Mouse (Mus musculus) cerebellum, postnatal 25 days (tissue): Measurements from ENCODE around the gene Swap70.
"Not testable (repeated sequence)": the region's sequence is repeated elsewhere in the genome, so short reads cannot be mapped to it uniquely, and the experiment has no call there.

Source experiments
- DNase-seq, 2 experiments: peaks; one replicate each; pipeline ENCODE4 v3.0.0; 2021; ENCODE audit warnings: mixed read lengths in 2 of 2

Swap70 gene

DNA sequence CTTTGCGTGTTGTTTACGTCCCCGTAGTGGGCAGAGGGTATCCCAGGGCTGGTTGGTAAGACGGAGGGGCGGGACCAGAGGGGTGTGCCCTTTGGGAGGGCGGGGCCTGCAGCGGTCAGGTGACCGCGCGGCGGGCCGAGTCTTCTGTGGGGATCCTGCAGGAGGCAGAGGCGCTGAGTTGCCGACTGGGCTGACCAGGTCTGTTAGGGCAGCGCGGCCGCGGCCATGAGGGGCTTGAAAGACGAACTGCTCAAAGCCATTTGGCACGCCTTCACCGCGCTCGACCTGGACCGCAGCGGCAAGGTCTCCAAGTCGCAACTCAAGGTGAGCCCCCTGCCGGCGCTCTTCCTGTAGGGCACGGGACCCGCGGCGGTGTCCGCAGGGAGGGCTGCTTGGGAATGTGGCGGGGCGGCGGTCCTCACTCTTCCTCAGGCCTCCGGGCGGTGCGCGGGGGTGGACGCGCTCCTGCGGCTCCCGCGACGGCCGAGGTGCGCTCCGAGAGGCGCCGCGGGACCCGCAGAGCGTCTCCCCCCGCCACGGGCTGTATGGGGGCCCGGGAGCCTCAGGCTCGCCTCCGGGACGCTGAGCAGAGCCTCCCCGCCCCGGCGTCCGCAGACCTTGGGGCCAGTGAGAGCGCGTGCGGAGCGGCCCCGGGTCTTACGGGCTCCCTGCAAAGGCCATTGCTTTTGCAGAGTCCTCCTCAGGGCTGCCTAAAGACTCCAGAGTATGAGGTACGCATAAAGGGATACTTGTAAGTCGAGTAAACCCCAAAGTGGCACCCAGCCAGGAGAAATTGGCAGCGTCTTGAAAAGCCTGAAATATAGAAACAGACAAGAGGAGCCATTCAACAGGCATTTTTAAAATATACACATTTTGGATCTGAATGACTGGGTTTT lies at the start of gene Swap70:
Swap70 (plus strand) TSS at position 126 of the 896 bp plus-strand sequence.
- peak; percentile 75 to 86 for DNase-seq

DNA sequence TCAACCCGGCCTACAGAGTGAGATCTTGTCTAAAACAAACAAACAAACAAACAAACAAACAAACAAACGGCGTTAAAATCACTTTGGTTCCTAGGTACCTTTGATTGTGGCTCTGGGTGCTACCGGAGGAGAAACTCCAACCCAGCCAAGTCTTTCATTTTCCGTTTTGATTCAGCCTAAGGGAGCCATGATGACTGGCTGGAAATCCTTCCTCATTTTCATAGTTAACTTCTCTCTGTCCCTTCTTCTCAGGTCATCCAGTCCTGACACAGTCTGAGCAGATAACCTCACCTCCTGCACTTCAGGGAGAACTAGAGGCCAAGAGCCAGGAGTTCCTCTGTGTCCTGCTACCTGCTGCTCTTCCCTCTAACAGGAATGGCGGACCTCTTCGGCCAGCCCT lies 42.3 kb upstream of the Swap70 start:
- DNase-seq = no peak

DNA sequence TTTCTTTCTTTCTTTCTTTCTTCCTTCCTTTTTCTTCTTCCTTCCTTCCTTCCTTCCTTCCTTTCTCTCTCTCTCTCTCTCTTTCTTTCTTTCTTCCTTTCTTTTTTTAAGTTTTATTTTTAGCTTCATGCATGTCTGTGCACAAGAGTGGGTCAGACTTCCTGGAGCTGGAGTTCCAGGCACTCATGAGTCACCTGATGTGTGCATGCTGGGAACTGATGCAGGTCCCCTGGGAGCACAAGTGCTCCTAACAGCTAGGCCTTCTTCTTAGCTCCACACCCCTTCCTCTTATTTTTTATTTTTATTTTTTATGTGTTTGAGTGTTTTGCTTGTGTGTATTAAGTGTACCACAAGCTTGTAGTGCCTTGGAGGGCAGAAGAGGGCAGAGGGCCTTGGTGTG lies 40.9 kb upstream of the Swap70 start:
- no peak for DNase-seq

DNA sequence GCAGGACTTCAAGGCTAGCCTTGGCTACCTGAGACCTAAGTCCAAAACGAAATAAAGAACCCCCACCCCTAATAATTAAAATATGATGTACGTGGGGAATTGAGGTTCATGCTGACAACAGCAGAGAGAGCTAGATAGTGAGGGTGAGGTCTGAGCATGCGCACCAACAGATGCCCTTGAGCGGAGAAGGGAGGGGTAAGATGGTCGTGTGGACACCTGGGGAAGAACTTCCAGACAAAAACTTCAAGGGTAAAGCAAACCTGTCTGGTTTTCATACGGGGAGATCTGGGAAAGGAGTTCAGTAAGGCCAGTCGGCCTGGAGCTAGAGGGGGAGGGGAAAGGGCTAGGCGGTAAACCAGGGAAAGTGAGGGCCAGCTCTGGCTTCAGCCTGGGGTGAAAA lies 40.1 kb upstream of the Swap70 start:
- no peak for DNase-seq

DNA sequence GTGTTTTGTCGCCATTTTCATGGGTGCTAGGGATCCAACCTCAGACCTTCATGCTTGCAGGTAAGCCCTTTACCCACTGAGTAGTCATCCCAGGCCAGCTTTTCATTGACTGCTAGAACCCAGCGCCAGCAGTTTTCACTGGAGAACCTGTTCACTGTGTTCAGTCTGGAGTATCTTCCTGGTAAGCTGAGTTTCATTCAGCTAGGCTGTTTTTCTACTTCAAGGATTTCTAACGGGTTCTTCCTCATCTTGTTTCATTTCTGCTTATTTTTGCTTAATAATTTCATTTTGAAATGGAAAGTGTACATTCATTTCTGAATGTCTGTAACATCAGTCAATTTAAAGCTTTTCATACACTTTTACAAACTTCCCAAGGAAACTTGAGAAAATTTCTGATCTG lies 36.9 kb upstream of the Swap70 start:
- DNase-seq = no peak

DNA sequence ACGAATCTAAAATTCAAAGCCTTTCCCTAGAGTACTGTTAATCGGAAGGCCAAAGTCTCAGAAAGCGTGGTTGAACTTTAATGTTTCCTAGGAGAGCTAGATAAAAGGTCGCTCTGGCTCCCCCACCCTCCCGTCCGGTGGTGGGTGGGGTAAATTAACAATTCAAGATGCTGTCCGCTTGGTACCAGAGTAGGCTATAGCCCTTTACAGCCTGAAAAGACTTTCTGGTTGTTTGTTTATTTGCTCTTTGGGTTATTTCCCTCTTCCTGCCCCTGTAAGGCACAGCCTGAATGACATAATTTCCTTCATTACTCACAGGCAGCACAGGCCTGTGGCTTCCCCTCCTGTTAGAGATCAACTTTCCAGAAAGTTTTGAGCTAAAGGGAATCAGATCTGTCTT lies 31.6 kb upstream of the Swap70 start:
- no peak for DNase-seq

DNA sequence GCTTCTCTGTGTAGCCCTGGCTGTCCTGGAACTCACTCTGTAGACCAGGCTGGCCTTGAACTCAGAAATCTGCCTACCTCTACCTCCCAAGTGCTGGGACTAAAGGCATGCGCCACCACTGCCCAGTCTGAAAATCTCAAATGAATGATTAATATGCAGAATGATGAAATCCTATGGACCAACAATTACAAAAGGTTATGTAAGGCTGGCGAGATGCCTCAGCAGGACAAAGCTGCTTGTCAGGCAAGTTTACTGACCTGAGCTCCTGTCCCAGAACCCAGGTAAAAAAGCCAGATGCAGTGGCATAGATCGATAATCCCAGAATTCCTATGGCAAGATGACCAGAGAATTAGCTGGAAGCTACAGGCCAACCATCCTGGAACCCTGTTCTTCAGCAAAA lies 28.3 kb upstream of the Swap70 start:
- no peak for DNase-seq

DNA sequence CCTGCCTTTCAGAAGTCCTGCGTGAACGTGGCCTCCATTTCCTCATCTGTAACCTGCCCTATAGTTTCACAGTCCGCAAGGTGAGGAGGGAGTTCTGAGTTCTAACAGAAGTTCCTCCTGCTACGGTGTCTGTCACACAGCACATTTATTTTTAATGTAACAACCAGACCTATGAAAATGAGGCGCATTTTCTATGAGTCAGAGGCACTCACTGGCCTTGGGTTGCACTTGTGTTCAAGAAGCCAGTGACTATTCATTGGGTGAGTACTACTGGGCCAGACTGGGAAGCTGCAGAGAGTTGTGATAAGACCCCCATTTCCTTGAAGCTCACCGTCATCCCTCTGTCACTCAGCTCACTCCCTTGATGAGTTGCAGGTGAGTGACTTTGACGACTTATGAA lies 24.3 kb upstream of the Swap70 start:
- no peak for DNase-seq

DNA sequence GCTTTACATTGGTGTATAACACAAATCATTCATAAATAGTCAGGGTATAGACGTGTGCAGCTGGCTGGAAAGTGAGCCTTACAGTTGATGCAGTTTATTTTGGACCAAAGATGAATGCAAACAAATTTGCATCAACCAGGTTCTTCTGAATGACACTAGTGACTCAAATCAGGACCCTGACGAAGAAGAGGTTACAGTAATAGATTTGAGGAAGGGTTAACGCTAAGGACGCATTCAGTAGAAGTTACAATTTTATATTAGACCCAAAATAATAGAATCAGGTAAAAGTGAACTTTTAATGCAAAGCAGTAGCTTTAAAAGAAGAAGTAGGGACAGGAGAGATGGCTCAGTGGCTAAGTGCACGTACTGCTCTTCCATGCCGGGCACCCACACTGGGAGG lies 19.6 kb upstream of the Swap70 start:
- no peak for DNase-seq

DNA sequence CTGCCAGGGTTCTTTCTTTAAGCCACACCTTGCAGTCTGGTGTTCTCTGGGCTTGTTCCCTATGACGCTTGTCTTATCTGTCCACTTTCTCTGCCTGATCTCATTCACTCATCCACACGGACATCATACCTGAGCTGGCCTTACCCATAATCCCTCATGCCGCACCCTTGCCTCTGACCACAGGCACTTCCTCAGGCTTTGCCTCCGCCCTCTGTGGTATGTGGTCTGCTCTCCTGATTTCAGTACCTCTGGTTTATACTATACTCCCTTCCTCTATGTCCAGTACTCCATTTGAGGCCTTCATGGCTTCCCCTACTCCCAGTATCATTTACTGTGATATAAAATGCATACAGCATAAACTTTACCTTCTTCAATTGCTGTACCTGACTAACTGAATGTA lies 17.3 kb upstream of the Swap70 start:
- DNase-seq = no peak

DNA sequence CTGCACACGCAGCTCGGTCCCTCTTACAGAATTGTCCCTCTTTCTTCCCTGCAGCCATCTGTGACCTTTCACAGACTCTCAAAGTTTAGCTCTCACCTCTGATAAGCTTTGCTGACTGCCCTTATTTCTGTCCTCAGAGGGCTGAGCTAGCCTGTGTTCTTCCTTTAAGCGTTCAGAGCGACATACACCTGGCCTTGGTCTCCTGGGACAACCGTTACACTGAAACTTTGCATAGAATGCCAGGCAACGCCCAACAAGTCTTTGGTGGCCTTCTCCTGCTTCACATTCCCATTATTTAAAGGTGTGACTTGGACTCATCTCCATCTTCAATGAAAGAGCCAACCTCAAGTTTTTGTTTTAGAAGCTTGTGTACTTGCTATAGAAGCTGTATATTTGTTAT lies 13.2 kb upstream of the Swap70 start:
- no peak for DNase-seq

DNA sequence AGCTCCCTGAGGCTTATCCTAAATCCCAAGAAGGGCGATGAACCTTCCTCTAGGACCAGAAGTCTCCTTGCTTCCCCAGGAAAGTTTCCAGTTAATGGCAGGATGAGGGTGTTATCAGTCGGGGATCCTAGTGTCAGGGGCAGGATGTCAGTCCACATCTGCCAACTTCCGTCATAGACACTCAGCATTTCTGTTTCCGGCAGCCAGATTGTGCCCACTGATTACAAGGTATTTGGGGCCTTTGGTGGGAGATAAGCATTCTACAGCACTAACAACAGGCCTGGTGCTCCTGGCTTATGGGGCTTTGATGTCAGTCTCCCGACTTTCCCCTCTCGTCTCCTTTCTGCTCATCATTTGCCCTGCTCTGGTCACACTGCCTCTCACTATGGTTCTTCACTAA lies 12.1 kb upstream of the Swap70 start:
- DNase-seq = no peak

DNA sequence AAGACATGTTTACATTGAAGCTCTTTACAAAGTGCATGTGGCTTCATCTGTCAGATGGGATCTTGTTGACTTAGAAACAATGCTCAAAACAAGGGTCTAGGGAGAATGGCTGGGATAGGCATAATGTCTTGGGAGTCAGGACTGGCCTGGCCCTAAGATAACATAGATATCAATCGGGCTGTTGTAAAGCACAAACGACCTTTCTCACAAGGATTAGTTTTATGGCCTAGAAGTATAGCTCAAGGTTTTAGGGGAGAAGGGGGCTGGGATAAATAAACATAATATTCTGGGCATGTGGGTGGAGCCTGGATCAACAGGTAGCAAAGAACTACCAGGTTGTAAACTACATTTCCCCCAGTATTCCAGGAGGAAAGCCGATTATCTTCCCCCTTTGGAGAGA lies 10.5 kb upstream of the Swap70 start:
- DNase-seq = no peak

DNA sequence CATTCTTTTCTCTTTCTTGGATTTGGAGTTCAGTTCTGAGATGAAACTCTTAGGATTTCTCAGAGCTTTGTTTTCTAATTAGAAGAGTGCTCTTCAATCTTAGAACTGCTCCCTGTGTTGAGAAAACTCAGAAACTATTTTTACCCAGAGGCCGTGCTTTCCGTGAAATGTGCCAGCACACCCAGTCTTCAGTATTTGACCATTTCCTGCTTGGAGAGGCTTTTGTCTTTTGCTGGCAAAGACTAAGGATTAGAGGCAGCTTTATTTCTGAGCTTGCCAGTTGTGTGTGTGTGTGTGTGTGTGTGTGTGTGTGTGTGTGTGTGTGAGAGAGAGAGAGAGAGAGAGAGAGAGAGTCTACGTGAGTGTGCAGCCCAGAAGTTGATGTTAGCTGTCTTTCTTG lies 6.6 kb upstream of the Swap70 start:
- no peak for DNase-seq

DNA sequence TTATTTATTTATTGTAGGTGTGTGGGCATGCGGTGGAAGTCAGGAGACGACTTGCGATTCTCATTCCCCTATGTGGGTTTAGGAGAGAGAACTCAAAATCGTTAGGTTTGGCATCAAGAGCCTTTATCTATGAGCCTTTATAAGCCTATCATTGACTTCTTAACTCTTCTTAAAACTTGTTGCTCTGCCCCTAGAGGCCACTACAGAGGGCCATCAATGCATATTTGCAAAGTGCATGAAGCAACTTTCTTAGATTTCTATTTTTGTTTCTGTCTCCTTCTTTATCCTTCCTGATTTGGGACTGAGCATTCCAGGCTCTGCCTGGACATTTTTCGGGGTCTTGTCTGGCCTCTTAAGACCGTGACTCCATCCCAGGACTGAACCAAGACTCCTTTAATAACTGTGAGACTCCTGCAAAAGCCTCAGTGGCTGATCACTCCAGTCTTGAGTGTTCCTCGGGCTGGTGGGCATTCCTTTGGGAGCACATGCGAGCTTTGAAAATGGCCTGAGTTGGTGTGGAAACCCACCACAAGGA lies 393 bp upstream of the Swap70 start:
- no peak for DNase-seq

DNA sequence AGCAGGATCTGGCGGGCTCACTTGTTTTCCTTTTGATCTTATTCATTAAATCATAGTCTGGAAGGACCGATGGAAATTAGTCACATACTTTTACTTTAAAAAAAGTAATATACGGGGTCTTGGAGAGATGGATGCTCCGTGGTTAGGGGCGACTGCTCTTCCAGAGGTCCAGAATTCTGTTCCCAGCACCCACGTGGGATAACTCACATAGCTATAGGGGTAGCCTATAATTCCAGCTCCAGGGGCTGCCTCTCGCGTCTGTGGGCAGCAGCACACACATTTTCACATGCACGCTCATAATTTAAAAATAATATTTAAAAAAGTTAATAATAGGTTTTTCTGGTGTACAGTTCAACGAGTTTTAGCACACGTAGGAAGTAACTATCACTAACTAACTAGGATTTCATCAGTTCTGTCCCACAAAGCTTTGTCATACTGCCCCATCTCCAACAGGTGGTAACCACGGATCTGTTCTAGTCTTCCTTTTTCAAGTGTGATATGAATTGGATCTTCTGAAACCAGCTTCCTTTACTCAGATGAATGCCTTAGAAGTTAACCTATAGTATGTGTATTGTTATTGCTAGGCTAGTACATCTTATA lies 1.2 kb downstream of the Swap70 start:
- DNase-seq = no peak

DNA sequence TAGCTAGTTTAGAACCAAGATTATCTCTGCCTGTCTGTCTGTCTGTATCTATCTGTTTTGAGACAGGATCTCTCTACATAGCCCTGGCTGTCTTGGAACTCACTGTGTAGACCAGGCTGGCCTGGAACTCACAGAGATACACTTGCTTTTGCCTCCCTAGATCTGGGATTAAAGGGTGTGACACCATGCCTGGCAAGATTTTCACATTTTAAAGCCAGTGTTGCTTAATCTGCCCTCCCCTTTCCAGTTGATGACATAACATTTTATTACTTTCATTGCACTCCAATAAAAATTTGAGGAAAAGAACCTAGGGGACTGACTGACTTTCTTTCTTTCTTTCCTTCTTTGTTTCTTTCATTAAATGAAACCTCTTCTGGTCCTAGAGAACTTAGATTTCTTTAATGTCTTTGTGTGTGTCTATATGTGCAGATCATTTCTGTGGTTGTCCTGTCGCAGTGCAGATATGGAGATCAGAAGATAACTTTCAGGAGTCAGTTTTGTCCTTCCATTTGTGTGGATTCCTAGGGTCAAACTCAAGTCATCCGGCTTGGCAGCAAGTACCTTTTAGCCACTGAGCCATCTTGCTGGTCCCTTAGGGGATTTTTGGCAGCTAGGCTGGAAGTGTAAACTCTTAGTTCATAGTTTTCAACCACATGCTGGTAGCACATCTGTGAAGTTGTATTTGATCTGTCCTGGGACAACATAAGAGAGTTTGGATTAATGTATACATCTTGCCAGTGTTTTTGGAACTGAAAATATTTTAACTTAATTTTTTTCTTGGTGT lies 2.4 kb downstream of the Swap70 start:
- no peak for DNase-seq

DNA sequence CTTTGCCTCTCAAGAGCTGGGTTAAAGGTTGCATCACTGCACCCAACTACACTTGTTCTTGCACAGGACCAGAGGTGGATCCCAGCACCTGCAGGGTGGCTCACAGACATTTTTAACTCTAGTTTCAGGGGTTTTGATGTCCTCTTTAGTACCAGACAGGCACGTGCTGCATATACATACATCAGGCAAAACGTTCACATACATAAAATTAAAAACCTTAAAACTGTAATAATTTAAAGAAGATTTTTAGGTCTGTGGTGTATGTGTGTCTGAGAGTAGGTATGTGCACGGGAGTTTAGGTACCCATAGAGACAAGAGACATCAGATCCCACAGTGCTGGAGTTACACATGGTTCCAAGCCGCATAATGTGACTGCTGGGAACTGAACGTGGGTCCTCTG lies 5.0 kb downstream of the Swap70 start:
- DNase-seq = no peak

DNA sequence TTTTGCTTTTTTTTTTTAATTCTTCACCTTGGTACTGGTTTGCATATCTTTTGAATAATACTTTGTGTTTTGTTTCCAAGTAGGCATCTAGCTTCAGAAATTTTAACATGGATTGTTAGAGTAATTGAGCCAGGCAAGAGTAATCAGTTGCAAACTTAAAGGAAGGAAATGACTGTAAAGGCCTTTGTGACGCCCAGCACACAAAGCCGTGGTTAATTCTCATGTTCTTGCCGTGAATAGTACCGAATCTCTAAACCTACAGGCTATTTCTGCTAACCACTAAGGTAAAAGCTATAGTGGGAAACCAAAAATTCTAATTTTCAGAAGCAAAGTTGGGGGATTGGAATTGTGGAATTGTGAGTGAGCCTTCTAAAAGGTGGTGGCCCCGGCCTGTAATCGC lies 8.5 kb downstream of the Swap70 start:
- DNase-seq = no peak

DNA sequence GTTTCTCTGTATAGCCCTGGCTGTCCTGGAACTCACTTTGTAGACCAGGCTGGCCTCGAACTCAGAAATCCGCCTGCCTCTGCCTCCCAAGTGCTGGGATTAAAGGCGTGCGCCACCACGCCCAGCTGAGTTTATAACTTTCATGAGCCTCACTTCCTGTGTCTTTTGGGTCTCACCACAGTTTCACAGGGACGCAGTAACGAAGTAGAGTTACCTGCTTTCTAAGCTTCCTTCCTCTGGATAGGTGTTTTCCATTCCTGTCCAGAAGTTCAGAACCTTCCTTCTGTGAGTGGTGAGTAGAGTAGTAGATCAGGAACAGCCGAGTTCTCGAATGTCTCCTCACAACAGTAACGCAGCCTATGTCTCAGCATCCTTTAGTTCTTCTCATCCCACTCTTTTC lies 9.6 kb downstream of the Swap70 start:
- not testable (repeated sequence) for DNase-seq

DNA sequence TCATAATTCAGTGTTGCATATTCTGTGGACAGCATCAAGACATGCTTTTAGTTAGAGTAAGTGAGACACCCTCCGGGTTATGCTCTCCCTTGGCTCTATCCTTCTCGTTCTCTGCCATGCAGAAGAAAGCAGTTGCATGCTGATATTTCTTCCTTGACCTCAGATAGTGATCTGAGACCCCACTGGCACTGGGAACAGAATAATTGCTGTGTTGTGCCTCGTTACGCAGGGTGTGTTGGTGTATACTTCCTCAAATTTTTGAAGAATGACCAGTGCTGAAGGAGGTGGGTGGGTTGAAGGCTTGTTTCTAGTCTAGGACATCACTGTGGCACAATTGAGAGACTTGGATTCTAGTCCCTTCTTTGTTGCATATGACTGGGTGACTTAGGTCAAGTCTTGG lies 14.6 kb downstream of the Swap70 start:
- DNase-seq = no peak

DNA sequence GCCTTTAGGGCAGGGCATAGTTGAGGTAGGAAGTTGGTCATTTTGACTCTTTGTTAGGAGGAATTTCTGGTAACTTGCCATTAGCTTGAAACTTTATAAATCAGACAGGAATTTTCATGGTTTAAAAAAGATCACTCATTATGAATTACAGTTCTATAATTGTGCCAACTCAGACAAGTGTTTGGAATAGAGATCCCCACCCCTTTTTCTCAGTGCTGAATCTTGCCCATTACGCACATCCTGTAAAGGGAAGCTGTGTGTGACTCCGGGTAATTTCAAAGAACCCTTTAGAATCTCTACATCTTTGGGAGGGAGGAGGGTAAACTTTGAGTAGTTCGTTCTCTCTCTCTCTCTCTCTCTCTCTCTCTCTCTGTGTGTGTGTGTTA lies 15.9 kb downstream of the Swap70 start:
- DNase-seq = no peak

DNA sequence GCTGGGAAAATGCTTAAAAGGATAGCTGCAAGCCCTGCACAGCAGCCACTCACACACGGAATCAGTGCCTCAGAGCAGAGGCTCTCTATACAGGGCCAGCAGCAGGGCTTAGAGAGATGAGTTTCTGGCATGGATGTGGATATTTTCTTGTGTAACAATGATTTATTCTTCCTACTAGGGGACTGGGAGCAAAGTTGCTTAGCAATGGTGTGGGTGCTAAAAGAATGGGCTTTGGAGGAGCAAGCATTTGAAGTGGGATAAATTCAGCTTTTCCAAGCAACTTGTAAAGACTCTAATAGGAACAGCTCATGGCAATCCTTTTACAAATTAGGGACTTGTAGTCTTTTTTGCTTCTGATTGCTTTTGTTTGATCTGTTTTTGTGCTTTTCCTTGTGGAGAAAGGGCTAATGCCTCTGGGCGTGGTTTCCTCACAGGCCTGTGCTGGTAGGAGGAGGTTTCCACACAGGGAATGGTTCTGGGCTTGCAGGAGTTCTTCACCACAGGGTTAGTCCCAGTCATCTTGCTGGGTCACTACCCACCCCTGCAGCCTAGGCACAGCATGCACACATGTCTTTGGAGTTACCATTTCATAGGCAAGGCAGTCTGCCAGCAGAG lies 16.4 kb downstream of the Swap70 start:
- DNase-seq = no peak
